Mouse (Mus musculus) heart, embryonic 12.5 days (tissue): ENCODE data around the gene Mup14. TPM values are rescaled to one million over a fixed set of nuclear protein-coding genes. Genes with fewer than 3 reads are reported as not detected.
"Not testable (repeated sequence)": the region's sequence is repeated elsewhere in the genome, so short reads cannot be mapped to it uniquely, and the experiment has no call there.

Experiments used
- ATAC-seq: fragments of 200-750 bp; cut with Nextera tagmentation; 2 replicates; pipeline ENCODE4 v1.8.0; 2017; ENCODE audit warnings: moderate TSS enrichment, moderate library complexity; ENCODE audit not compliant: insufficient number of reproducible peaks, low FRiP score
- H3K27ac ChIP-seq: fragments of 300-500 bp; sonication (generic); 2 replicates; pipeline ENCODE4 v1.5.1; 2016; ENCODE audit warnings: mild to moderate bottlenecking, moderate library complexity; ENCODE audit not compliant: poor library complexity, severe bottlenecking
- H3K27me3 ChIP-seq: fragments of 300-500 bp; sonication (generic); replicated peaks from 2 replicates; pipeline ENCODE4 v1.6.1; 2016; ENCODE audit warnings: mild to moderate bottlenecking, moderate library complexity
- H3K36me3 ChIP-seq: fragments of 300-500 bp; sonication (generic); 2 replicates; pipeline ENCODE4 v1.6.1; 2016; ENCODE audit warnings: mild to moderate bottlenecking, moderate library complexity
- H3K4me1 ChIP-seq: fragments of 300-500 bp; sonication (generic); replicated peaks from 2 replicates; pipeline ENCODE4 v1.6.1; 2016; ENCODE audit warnings: mild to moderate bottlenecking
- H3K4me2 ChIP-seq: fragments of 300-500 bp; sonication (generic); 2 replicates; pipeline ENCODE4 v1.6.1; 2016; ENCODE audit warnings: mild to moderate bottlenecking, moderate library complexity
- H3K4me3 ChIP-seq: fragments of 300-500 bp; sonication (generic); 2 replicates; pipeline ENCODE4 v1.5.1; 2016; ENCODE audit warnings: mild to moderate bottlenecking
- H3K9ac ChIP-seq: fragments of 300-500 bp; sonication (generic); 2 replicates; pipeline ENCODE4 v1.6.1; 2016; ENCODE audit warnings: mild to moderate bottlenecking, moderate library complexity
- H3K9me3 ChIP-seq: fragments of 300-500 bp; sonication (generic); replicated peaks from 2 replicates; pipeline ENCODE4 v1.6.1; 2016; ENCODE audit warnings: mild to moderate bottlenecking, moderate library complexity
- WGBS: fragments of 180-500 bp; shearing (Covaris S2); methylation state at CpG from one replicate; pipeline ENCODE4 v1.1.7; 2016; 5-methylcytosine and 5-hydroxymethylcytosine counted together
- polyA plus RNA-seq: library from polyadenylated mRNA; unstranded; fragments of >200 nt; fragmentation: Nextera tagmentation; extraction: Ambion mirVana; gene quantifications from 2 replicates; pipeline ENCODE4 v1.2.1, GENCODE M21; 2016

Mup14 gene
- not detected in 2 replicates for polyA plus RNA-seq

DNA sequence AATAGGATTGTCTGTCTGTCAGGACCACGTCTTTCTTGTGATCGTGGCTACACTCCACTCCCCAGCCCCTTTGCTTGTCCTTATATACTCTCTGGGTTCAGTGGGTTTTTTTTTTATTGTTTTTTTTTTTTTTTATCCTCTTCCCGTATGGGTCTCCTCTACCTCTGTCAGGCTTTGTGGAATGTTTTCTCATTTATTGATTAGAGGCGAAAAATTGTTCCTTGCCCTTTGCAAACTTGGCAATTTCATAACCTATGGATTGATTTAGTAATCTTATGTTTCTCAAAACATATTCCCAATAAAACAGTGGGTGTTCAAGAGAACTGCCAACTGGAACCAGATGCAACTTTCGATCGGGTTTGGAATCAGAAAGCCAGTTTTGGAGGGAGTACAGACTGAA, at the start of gene Mup14:
Gene Mup14, minus strand, starts transcription at position 101 of the 400 bp plus-strand sequence.
- ATAC-seq = not testable (repeated sequence)

DNA sequence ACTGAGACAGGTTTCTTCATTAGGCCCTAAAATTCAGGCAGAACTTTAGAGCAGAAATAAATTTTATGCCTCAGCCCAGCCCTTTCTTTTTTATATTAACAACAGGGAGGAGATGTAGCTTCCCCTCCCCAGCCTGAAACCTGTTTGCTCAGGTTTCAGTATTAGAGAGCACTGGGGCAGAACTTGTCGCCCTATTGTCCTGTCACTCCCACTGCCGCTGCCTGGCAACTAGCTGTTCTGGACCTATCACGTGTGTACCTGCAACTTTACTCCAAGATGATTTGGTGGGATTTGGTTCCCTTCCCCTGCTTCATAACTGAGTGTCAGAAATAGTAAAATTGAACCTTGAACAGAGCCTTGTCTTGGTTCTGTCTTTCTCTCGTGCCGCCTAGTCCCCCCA, 34.3 kb upstream of the Mup14 start:
- WGBS = 70% methylated on average over 3 of the region's 5 CpGs
- not testable (repeated sequence) for H3K4me3 ChIP-seq, ATAC-seq, H3K27ac ChIP-seq, H3K27me3 ChIP-seq, H3K9ac ChIP-seq, H3K36me3 ChIP-seq, H3K4me1 ChIP-seq, H3K4me2 ChIP-seq, H3K9me3 ChIP-seq

More for the DNA sequence above, at the start of gene Mup14:
- not testable (repeated sequence) for H3K9me3 ChIP-seq, H3K4me1 ChIP-seq, H3K4me3 ChIP-seq, H3K9ac ChIP-seq, H3K27ac ChIP-seq, H3K4me2 ChIP-seq, H3K27me3 ChIP-seq, H3K36me3 ChIP-seq
- WGBS = 86% methylated on average over 5 of the region's 6 CpGs

Other genes starting within 250 kb of the Mup14 start
- not detected in 2 replicates for gene Mup13, start 75.7 kb downstream of the Mup14 start, polyA plus RNA-seq
- not detected in 2 replicates for gene Mup15, start 135.7 kb upstream of the Mup14 start, polyA plus RNA-seq
- gene Mup16, start 215.5 kb upstream of the Mup14 start, polyA plus RNA-seq = not detected in 2 replicates